Mouse (Mus musculus) common myeloid progenitor, adult 5-6 weeks (primary cell): Measurements from ENCODE around the gene Gabrb1. TPM values are rescaled to one million over a fixed set of nuclear protein-coding genes. Genes with fewer than 3 reads are reported as not detected.
"Not testable (repeated sequence)": the region's sequence is repeated elsewhere in the genome, so short reads cannot be mapped to it uniquely, and the experiment has no call there.

Experiments used
- ATAC-seq: replicated peaks from 2 replicates; pipeline ENCODE4 v1.8.0; 2016; ENCODE audit warnings: low read depth, mild to moderate bottlenecking, moderate TSS enrichment, inconsistent platforms; ENCODE audit not compliant: poor library complexity, severe bottlenecking
- total RNA-seq: library from RNA; stranded (forward); fragments of 200-1000, 187-1606 nt; gene quantifications from 2 replicates; pipeline ENCODE4 v1.2.3, GENCODE M21; 2017

The Gabrb1 gene
- total RNA-seq, 1 experiment from 2014 or later = not detected

DNA sequence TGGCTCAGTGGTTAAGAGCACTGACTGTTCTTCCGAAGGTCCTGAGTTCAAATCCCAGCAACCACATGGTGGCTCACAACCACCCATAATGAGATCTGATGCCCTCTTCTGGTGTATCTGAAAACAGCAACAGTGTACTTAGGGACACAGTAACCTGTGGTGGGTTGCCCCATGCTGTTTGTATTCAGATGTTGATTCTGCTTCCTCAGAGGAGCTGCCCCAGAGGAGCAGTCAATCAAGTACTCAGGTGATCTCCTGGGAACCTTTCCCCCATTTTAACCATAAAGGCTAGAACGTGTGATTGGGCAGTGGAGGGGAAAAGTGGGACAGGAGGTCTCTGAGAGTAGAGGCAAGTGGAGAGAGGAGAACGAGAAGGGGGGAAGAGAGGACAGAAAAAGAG is 497.8 kb downstream of the Gabrb1 start:
- ATAC-seq = not testable (repeated sequence)

DNA sequence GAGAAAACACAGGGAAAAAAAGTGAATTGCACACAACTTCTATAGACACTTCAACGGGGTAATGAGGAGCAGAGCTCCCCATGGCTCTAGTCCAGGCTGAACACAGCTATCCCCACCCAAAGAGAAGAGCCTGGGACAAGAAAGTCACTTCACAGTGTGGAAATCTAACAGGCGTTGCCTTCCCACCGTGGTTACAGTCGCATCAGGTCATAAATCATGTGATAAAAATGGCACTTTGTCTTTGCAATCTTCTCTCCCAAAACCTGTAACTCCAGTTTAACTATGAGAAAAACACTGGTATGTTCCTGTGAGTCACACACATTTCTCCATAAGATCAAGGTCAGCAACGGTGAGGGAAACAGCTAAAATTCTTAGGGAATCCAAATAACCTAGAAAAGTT is 498.7 kb downstream of the Gabrb1 start:
- ATAC-seq = no peak

GRCm38 (mm10) chr5:72158667-72159066 is 500.8 kb downstream of the Gabrb1 start:
- no peak for ATAC-seq

- no peak for ATAC-seq
Observed at GRCm38 (mm10) chr5:72159537-72159936, 501.6 kb downstream of the Gabrb1 start.

GRCm38 (mm10) chr5:72160781-72161485 is 503.0 kb downstream of the Gabrb1 start:
- ATAC-seq = peak; percentile 68

GRCm38 (mm10) chr5:72162855-72163254 is 504.9 kb downstream of the Gabrb1 start:
- ATAC-seq = peak; percentile 37

GRCm38 (mm10) chr5:72164386-72164785 is 506.5 kb downstream of the Gabrb1 start:
- no peak for ATAC-seq

- ATAC-seq = peak; percentile 74
Observed at GRCm38 (mm10) chr5:72167594-72168284, 509.8 kb downstream of the Gabrb1 start, which contains the start of gene Commd8. Commd8 (minus strand) TSS chr5:72168189.

DNA sequence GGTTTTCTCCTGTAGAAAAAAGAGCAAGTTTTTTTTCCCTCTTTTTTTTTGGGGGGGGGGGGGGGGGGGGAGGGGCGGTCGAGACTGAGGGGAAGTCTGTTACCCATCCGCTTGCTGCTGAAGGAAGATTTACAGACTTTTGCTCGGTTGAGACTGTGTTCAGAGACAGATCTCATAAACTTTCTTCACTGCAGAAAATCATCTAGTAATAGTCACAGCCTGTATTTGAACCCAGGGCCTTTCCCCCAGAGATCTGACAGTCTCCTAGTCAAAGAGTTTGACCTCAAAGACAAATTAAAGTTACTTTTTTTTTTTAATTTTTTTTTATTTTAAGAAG is 510.3 kb downstream of the Gabrb1 start:
- ATAC-seq = no peak

GRCm38 (mm10) chr5:72170067-72170466 is 512.2 kb downstream of the Gabrb1 start:
- ATAC-seq = peak; percentile 65

DNA sequence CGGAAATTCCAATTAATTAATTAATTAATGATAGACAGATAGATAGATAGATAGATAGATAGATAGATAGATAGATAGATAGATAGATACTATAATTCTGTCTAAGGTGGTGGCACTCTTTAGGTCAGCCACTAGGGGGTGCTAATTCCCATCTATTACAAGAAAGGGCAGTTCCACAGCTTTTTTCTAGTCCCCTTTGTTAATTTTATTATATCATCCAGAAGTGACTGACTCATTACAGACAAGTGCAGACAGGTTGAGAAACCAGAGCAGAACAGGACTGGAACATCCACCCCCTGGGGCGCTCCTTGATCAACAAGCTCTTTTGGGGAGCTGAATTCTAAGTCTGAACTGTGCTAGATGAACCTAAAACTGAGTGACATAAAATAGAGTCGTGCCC is 514.8 kb downstream of the Gabrb1 start:
- peak; percentile 40 for ATAC-seq

GRCm38 (mm10) chr5:72173521-72173920 is 515.6 kb downstream of the Gabrb1 start:
- no peak for ATAC-seq

- no peak for ATAC-seq
Observed at GRCm38 (mm10) chr5:72175050-72175449, 517.1 kb downstream of the Gabrb1 start.

- ATAC-seq = no peak
Observed at GRCm38 (mm10) chr5:72175530-72175929, 517.6 kb downstream of the Gabrb1 start.

- ATAC-seq = peak; percentile 31
Observed at GRCm38 (mm10) chr5:72181194-72181593, 523.3 kb downstream of the Gabrb1 start.

DNA sequence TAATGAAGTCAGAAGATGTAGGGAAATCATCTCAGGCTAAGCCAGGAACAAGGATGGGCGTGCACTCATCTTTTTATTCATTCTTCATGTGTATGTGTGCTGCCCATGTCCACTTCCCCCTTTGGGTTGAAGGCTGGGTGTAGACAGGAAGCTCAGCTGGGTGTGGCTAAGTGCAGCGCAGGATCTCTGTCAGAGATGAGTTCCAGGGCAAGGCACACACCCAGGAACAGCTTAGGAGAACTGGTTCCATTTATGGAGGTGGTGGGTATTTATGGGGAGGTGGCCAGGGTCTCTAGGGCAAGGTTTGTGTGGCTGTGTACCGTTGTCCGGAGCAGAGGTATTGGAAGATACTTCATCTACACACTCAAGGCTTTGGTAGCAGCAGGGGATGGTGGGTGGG is 524.9 kb downstream of the Gabrb1 start:
- peak; percentile 78 for ATAC-seq

GRCm38 (mm10) chr5:72183929-72184328 is 526.0 kb downstream of the Gabrb1 start:
- ATAC-seq = peak; percentile 72

DNA sequence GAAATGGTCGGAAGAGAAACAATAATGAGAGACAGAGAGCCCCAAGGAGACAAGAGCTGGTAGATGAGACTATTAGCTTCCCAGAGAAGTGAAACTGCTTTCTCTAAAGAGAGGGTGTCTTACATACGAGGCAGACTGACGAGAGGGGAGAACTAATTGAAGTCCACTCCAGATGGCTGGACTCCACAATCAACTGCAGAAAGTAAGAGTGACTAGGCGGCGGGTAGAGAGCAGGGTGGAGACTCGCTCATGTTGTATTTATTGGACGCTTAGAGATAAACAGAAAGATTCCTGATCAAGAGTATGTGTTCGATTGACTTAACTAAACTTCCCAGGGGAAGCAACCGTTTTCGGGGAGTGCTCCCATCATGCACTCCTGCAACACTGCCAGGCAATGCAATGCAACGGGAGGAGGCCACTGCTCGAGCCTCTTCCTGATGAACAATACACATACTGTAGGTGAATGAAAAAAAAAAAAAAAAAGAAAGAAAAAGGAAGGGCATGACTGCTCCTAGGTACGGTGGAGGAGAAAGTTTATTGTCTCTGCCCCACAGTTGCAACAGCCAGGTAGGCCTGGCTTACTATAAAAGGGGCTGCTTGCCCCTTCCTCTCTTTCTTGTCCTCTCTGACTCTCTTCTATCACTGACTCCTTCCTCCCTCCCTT is 526.7 kb downstream of the Gabrb1 start:
- peak; percentile 37 for ATAC-seq

DNA sequence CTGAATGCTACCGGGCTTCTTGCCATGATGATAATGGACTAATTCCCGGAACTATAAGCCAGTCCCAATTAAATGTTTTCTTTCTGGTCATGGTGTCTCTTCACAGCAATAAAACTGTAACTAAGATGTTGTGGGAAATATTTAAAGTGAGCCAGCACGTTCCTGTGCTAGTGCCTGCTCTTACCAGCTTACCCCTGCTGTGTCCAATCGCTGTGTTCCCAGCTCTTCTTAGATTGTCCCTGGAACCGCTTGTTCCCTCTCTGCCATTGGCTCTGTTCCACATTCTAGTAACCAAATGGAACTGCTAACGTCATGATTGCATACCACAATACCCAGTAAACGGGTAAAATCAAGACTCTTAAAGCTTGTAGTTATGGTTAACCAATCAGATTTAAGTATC is 533.2 kb downstream of the Gabrb1 start:
- ATAC-seq = no peak

DNA sequence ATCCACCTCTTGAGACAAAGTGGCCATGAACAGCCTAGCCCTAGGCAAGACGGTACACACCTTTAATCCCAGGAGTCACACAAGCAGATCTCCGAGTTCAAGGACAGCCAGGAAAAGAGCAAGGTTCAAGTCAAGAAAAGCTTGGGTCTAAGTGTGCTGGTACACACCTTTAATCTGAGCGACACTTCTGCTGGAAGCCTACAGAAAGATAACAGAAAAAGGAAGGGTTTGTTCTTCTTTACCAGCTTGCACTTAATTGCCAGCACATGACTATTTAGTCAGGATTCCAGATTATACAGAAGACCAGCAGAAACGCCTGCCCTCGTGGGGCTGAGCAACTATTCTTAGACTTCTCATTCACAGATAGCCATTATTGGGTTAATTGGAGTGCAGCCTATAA is 534.0 kb downstream of the Gabrb1 start:
- ATAC-seq = no peak

GRCm38 (mm10) chr5:72195442-72195841 is 537.5 kb downstream of the Gabrb1 start:
- ATAC-seq = no peak
